Mouse (Mus musculus): ENCODE results near the gene Pik3r6.
A peak's percentile ranks its signal among the peaks of the same experiment; 100 is the strongest.

The Pik3r6 gene

GRCm38 (mm10) chr11:68502902-68503629 lies at the start of gene Pik3r6:
Gene Pik3r6, plus strand, starts transcription at chr11:68503019.
- DNase-seq: peak; percentile 64

DNA sequence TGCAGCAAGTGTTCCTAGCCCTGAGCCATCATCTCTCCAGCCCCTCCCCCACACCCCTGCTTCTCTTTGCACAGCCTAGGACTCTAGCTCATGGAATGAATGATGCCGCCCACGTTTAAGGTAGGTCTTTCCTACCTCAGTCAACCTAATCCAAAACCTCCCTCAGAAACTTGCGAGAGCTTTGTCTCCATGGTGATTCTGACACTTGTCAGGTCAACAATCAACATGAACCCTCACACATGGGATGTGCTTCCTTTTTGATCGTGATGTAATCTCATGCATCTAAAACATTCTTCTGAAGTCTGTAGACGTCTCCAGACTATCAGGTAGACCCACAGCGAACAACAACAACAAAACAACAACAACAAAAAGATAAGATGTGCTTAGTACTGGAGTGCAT lies 49.5 kb upstream of the Pik3r6 start:
- no peak for DNase-seq

- no peak for DNase-seq
Measured at GRCm38 (mm10) chr11:68458086-68458485, 44.7 kb upstream of the Pik3r6 start.

GRCm38 (mm10) chr11:68459021-68459420 lies 43.8 kb upstream of the Pik3r6 start:
- DNase-seq: no peak

GRCm38 (mm10) chr11:68459486-68459885 lies 43.3 kb upstream of the Pik3r6 start:
- DNase-seq: no peak

DNA sequence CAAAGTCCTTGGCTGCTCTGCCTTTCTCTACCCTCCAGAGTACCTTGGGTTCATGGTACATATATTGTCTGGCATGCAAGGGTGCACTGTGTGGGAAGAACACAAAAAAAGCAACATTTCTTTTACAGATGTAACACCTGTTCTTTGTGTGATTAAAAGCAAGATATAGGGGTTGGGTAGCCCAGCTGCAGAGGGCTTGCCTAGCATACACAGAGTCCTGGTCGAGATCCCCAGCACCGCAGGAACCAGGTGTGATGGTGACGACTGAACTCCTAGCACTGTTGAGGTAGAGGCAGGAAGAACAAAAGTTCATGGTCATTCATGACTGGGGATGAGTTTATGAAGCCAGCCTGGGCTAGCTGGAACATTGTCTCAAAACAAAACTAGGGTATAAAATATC lies 40.1 kb upstream of the Pik3r6 start:
- no peak for DNase-seq

DNA sequence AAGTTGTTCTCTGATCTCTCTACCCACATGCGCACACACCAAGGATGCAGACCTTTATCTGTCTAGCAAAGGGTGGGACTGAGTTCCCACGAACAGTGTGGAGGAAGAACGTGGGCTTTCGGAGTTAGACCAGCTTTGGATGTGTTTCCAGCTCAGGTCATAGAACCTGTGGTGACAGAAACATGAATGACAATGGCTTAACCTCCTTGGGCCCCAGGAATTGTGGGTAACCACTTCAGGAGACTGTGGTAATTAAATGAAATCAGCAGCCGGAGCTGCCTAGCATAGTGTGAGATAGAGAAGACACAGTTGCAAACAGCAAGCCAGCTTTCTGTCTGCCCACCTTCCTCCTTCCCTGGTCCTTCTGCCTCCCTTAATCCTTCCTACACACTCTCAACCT lies 38.6 kb upstream of the Pik3r6 start:
- DNase-seq: no peak

DNA sequence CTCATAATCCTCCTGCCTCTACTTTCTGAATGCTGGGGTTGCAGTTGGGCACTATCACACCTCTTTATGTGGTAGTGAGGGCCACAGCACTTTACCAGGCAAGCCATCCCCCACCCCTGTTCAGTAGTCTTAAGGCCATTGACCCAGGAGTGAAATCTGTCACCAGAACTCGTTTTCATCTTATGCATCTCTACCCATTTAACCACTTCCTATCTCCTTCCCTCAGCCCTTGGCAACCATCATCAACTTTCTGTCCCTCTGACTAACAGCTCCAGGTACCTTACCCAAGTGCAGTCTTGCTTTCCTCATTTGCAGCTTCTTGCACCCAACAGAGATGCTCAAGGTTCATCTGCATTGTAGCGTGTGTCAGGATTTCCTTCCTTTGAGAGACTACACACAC lies 37.7 kb upstream of the Pik3r6 start:
- no peak for DNase-seq

GRCm38 (mm10) chr11:68467441-68467840 lies 35.4 kb upstream of the Pik3r6 start:
- DNase-seq: no peak

DNA sequence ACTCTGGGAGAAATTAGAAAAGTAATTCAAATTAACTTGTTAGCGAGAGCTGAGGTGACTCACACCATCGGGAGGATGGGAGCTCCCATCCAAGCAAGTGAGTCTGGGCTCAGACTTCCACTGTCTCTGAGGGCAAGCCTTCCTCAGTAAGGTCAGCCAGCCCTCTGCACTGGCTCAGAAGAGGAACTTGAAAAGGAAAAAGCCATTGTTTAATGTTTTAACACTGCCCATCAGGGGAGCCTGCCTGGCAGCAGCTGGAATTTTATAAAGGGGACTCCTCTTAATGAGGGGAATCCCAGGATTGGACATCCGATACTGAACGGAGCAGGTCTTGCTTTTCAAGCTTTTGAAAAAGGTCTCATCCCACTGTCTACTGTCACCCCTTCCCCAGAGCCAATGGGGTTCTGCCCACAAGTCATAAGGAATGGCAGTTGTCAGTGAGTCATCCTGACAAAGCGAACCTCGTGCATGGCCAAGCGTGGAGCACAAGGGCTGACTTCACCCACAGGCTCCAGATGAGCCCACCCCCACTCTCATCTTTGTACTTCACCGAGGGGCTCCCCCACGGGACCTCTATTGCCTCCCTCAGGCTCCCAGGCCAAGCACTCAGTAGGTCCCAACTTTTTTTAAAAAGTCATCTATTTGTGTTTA lies 34.7 kb upstream of the Pik3r6 start:
- DNase-seq: no peak

GRCm38 (mm10) chr11:68468886-68469285 lies 33.9 kb upstream of the Pik3r6 start:
- no peak for DNase-seq

DNA sequence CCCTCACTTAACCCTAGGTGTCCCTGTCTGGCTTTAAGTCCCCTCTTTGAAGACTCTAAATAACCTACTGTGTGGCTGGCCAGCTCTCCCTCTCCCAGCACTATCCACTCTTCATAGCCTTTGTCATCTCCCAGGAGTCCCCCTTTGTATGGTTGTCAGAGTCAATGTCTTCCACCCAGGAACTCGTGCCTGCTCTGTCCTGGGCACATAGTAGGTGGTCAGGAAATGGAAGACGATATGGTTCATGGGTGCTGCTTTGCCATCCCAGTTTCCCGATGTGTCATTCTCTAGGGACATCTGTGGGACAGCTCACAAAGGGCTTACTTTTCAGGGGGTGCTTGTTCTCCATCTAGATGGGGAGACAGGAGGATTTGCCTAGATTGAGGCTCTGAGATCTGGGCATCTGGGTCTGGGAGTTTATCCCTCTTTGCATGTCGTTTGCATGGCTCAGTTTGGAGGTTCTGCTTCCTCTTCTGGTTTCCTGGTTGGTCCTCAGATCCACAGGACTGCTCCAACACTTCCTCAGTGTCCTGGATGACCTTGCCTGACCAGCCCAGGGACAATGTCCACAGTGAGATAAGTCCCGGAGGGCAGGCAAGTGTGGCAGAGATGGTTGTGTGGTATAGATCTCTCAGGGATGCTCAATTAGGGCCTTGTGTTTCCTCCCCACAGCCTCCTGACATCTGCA lies 30.5 kb upstream of the Pik3r6 start:
- no peak for DNase-seq

- DNase-seq: peak; percentile 14
Measured at GRCm38 (mm10) chr11:68474600-68474999, 28.2 kb upstream of the Pik3r6 start.

- DNase-seq: peak; percentile 34
Measured at GRCm38 (mm10) chr11:68475676-68476075, 27.1 kb upstream of the Pik3r6 start.

GRCm38 (mm10) chr11:68477661-68478060 lies 25.2 kb upstream of the Pik3r6 start:
- DNase-seq: no peak

- DNase-seq: peak; percentile 52
Measured at GRCm38 (mm10) chr11:68478574-68478981, 24.2 kb upstream of the Pik3r6 start.

- no peak for DNase-seq
Measured at GRCm38 (mm10) chr11:68480660-68481059, 22.2 kb upstream of the Pik3r6 start.

- DNase-seq: no peak
Measured at GRCm38 (mm10) chr11:68482001-68482400, 20.8 kb upstream of the Pik3r6 start.

GRCm38 (mm10) chr11:68483213-68483612 lies 19.6 kb upstream of the Pik3r6 start:
- DNase-seq: peak; percentile 53

GRCm38 (mm10) chr11:68484431-68484830 lies 18.4 kb upstream of the Pik3r6 start:
- no peak for DNase-seq

- DNase-seq: peak; percentile 66
Measured at GRCm38 (mm10) chr11:68485206-68485942, 17.4 kb upstream of the Pik3r6 start.

GRCm38 (mm10) chr11:68486093-68486492 lies 16.7 kb upstream of the Pik3r6 start:
- no peak for DNase-seq

GRCm38 (mm10) chr11:68487720-68488119 lies 15.1 kb upstream of the Pik3r6 start:
- DNase-seq: no peak

Data from lung, postnatal 10 days (tissue).